Mouse (Mus musculus) midbrain, embryonic 11.5 days (tissue): ENCODE data around the gene Tchp. TPM values are rescaled to one million over a fixed set of nuclear protein-coding genes. Genes with fewer than 3 reads are reported as not detected.

ENCODE experiments used
- ATAC-seq: fragments of 200-750 bp; cut with Nextera tagmentation; 2 replicates; pipeline ENCODE4 v1.8.0; 2017; ENCODE audit warnings: moderate TSS enrichment, moderate library complexity; ENCODE audit not compliant: low FRiP score
- DNase-seq: peaks from one replicate; pipeline ENCODE4 v3.0.0; 2015; ENCODE audit warnings: low spot score; ENCODE audit errors: missing footprints
- H3K27ac ChIP-seq: fragments of 300-500 bp; sonication (generic); 2 replicates; pipeline ENCODE4 v1.5.1; 2014; ENCODE audit warnings: low read depth, low read length
- H3K27me3 ChIP-seq: fragments of 300-500 bp; sonication (generic); 2 replicates; pipeline ENCODE4 v1.6.1; 2014; ENCODE audit warnings: mild to moderate bottlenecking, low read length, moderate library complexity, mixed read lengths; ENCODE audit not compliant: control insufficient read depth, insufficient read depth
- H3K36me3 ChIP-seq: fragments of 300-500 bp; sonication (generic); 2 replicates; pipeline ENCODE4 v1.6.1; 2014; ENCODE audit warnings: mild to moderate bottlenecking, low read length, moderate library complexity, mixed read lengths; ENCODE audit not compliant: control insufficient read depth, insufficient read depth
- H3K4me1 ChIP-seq: fragments of 300-500 bp; sonication (generic); 2 replicates; pipeline ENCODE4 v1.6.1; 2014; ENCODE audit warnings: low read length; ENCODE audit not compliant: control insufficient read depth, insufficient read depth
- H3K4me2 ChIP-seq: fragments of 300-500 bp; sonication (generic); 2 replicates; pipeline ENCODE4 v1.6.1; 2014; ENCODE audit warnings: mild to moderate bottlenecking, moderate library complexity
- H3K4me3 ChIP-seq: fragments of 300-500 bp; sonication (generic); 2 replicates; pipeline ENCODE4 v1.5.1; 2014; ENCODE audit warnings: low read depth, low read length
- H3K9ac ChIP-seq: fragments of 300-500 bp; sonication (generic); 2 replicates; pipeline ENCODE4 v1.6.1; 2014; ENCODE audit warnings: low read length
- H3K9me3 ChIP-seq: fragments of 300-500 bp; sonication (generic); 2 replicates; pipeline ENCODE4 v1.6.1; 2016; ENCODE audit warnings: low read length; ENCODE audit not compliant: control insufficient read depth
- WGBS: fragments of 180-500 bp; shearing (Covaris S2); extraction: QIAGEN DNeasy Blood & Tissue Kit; methylation state at CpG from one replicate; pipeline ENCODE4 v1.1.7; 2014; 5-methylcytosine and 5-hydroxymethylcytosine counted together
- polyA plus RNA-seq: library from polyadenylated mRNA; unstranded; fragments of >200 nt; fragmentation: Nextera tagmentation; extraction: Ambion mirVana; gene quantifications from 2 replicates; pipeline ENCODE4 v1.2.1, GENCODE M21; 2014

The Tchp gene
- polyA plus RNA-seq, 1 experiment from 2014 or later, result 17.4 TPM

DNA sequence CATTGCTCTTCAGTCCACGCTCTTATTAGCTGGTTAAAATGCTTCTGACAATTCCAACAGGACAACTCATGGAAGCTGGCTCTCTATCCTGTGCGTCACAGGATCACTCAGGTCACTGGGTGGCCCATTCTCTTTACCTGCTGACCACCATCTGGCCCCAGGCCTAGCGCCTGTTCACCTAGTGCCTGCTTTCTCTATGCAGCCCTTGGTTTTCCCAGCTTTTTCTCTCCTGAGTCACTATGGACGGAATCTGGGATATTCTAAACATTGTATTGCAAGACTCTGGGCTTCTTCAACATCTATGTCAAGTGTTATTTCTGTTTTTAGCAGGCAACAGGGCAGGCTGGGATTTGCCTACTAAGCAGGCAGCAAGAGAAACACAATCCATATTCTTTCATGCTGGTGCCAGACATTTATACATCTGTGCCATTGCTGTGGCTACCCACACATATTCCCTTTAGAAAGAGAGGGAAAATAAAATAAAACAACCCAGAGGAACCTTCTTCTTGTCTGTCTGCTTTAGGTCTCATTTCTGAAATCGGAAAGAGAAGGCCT, 52.1 kb downstream of the Tchp start:
- WGBS, result 89% methylated on average over 5 of the region's 5 CpGs
- no peak for ATAC-seq
- H3K36me3 ChIP-seq, result peaks cover 15% of the 10 kb centered on the region

GRCm38 (mm10) chr5:114761980-114762379, 54.4 kb downstream of the Tchp start:
- no peak overlapping the region for H3K4me3 ChIP-seq
- H3K36me3 ChIP-seq, result peaks cover 10% of the 10 kb centered on the region
- no peaks in the 10 kb centered on the region for H3K27me3 ChIP-seq
- H3K4me2 ChIP-seq, result no peak overlapping the region
- H3K27ac ChIP-seq, result no peak overlapping the region
- no peak for ATAC-seq
- no peak for DNase-seq
- H3K4me1 ChIP-seq, result no peaks in the 10 kb centered on the region
- WGBS, result 87% methylated on average over 8 of the region's 8 CpGs
- H3K9me3 ChIP-seq, result no peaks in the 10 kb centered on the region
- H3K9ac ChIP-seq, result no peak overlapping the region

More for the DNA sequence above, 52.1 kb downstream of the Tchp start:
- no peaks in the 10 kb centered on the region for H3K27me3 ChIP-seq
- H3K27ac ChIP-seq, result no peak overlapping the region
- no peak for DNase-seq
- no peak overlapping the region for H3K4me2 ChIP-seq
- H3K9ac ChIP-seq, result no peak overlapping the region
- no peak overlapping the region for H3K4me3 ChIP-seq
- H3K4me1 ChIP-seq, result no peaks in the 10 kb centered on the region
- H3K9me3 ChIP-seq, result no peaks in the 10 kb centered on the region

GRCm38 (mm10) chr5:114764812-114765735, 57.5 kb downstream of the Tchp start:
- Histone ChIP-seq H3K36me3 (peaks cover 6% of the 10 kb centered on the region), H3K27ac (no peak overlapping the region), H3K4me1 (no peaks in the 10 kb centered on the region), H3K9me3 (no peaks in the 10 kb centered on the region), H3K9ac (no peak overlapping the region), H3K4me3 (no peak overlapping the region), H3K4me2 (no peak overlapping the region), H3K27me3 (no peaks in the 10 kb centered on the region)
- ATAC-seq (no peak), DNase-seq (no peak)
- WGBS, result 89% methylated on average over 18 of the region's 18 CpGs

DNA sequence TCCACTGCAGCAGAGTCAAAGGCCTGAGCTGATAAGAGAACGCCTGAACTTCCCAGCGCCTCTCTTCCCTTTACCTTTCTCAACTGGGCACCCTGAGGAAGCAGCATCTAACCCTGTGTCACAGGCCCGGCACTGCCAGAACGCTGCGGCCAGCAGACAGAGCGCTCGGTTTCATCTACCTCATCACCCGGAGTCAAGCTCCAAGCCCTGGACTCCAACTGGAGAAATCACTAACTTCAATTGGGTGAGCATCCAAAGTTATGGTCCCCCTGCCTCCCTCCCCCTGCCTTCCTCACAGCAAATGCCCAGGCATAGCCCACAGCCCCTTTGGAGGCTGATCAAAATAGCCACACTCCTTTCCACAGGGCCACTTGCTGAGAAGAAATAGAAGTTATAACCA, 59.1 kb downstream of the Tchp start:
- ATAC-seq (no peak), DNase-seq (no peak)
- no peak overlapping the region for H3K27ac ChIP-seq
- WGBS, result 90% methylated on average over 8 of the region's 8 CpGs
- H3K9ac ChIP-seq, result no peak overlapping the region
- no peaks in the 10 kb centered on the region for H3K9me3 ChIP-seq
- H3K4me2 ChIP-seq, result no peak overlapping the region
- no peaks in the 10 kb centered on the region for H3K27me3 ChIP-seq
- peaks cover under 1% of the 10 kb centered on the region; the same call in 1 of the 2 replicates for H3K4me1 ChIP-seq
- H3K4me3 ChIP-seq, result no peak overlapping the region
- peaks cover 4% of the 10 kb centered on the region; the same call in 1 of the 2 replicates for H3K36me3 ChIP-seq

- no peak for ATAC-seq
Measured at GRCm38 (mm10) chr5:114767185-114767584, 59.6 kb downstream of the Tchp start.

DNA sequence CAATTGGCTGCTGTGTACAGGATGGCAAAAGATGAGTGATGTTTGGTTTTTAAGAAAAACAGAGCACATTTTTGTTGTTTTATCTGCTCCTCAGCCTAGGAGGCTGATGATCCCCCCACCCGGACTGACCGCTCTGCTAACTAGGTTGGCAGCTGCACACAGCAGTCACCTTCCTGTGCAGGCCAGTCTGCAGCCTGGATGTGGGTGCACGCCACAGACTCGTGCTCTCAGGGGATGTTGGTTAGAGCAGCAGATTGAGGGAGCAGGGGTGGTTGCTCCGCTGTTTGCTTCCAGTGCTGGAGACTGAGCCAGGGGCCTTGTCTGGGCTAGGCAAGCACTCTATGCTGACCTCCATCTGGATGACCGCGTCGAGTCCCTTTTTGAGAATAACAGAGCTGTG, 62.2 kb downstream of the Tchp start:
- Histone ChIP-seq H3K27me3 (no peaks in the 10 kb centered on the region), H3K27ac (no peak overlapping the region), H3K4me2 (no peak overlapping the region), H3K4me1 (peaks cover 12% of the 10 kb centered on the region), H3K9ac (no peak overlapping the region), H3K9me3 (no peaks in the 10 kb centered on the region), H3K4me3 (no peak overlapping the region), H3K36me3 (peaks cover 4% of the 10 kb centered on the region; the same call in 1 of the 2 replicates)
- ATAC-seq (no peak), DNase-seq (no peak)
- WGBS, result 92% methylated on average over 8 of the region's 8 CpGs

More at GRCm38 (mm10) chr5:114767185-114767584, 59.6 kb downstream of the Tchp start:
- Histone ChIP-seq H3K4me1 (peaks cover 6% of the 10 kb centered on the region; the same call in 1 of the 2 replicates), H3K4me3 (no peak overlapping the region), H3K9ac (no peak overlapping the region), H3K4me2 (no peak overlapping the region), H3K27ac (no peak overlapping the region), H3K9me3 (no peaks in the 10 kb centered on the region), H3K36me3 (peaks cover 4% of the 10 kb centered on the region; the same call in 1 of the 2 replicates), H3K27me3 (no peaks in the 10 kb centered on the region)
- 89% methylated on average over 7 of the region's 7 CpGs for WGBS
- no peak for DNase-seq

DNA sequence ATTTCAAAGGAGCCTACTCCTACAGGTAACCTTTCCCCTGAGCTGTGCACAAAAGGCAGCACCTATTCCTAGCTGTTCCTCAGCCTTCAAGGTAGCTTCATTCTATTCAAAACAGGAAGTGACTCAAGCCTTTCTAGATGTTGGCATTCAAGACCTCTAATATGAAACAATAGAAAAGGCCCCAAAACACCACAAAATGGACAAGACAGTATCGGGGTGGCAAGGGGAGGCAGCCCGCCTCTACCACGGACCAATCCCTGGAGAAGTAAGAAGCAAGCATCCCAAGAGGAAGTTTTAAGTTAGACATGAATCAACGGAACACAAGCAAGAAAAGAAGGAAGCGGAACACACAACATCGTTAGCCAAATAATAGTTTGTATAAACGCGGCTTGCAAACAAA, 64.2 kb downstream of the Tchp start:
- no peak for ATAC-seq
- DNase-seq, result no peak
- peak overlapping the region; percentile 91 for H3K4me2 ChIP-seq
- no peaks in the 10 kb centered on the region for H3K9me3 ChIP-seq
- H3K27me3 ChIP-seq, result no peaks in the 10 kb centered on the region
- 85% methylated on average over 8 of the region's 8 CpGs for WGBS
- H3K27ac ChIP-seq, result no peak overlapping the region
- H3K36me3 ChIP-seq, result no peaks in the 10 kb centered on the region
- peaks cover 22% of the 10 kb centered on the region for H3K4me1 ChIP-seq
- no peak overlapping the region for H3K9ac ChIP-seq
- H3K4me3 ChIP-seq, result no peak overlapping the region; the same call in 1 of the 2 replicates
